Mouse (Mus musculus) heart, embryonic 10.5 days (tissue): Measurements from ENCODE around the gene Atp6v0a1. TPM values are rescaled to one million over a fixed set of nuclear protein-coding genes. Genes with fewer than 3 reads are reported as not detected.

ENCODE experiments used
- DNase-seq: peaks from one replicate; pipeline ENCODE4 v3.0.0-alpha.2; 2017; ENCODE audit warnings: low spot score
- H3K27ac ChIP-seq: fragments of 300-500 bp; sonication (generic); 2 replicates; pipeline ENCODE4 v1.5.1; 2016; ENCODE audit warnings: mild to moderate bottlenecking
- H3K27me3 ChIP-seq: fragments of 300-500 bp; sonication (generic); 2 replicates; pipeline ENCODE4 v1.6.1; 2016; ENCODE audit warnings: mild to moderate bottlenecking; ENCODE audit not compliant: poor library complexity, insufficient read depth, severe bottlenecking
- H3K36me3 ChIP-seq: fragments of 300-500 bp; sonication (generic); 2 replicates; pipeline ENCODE4 v1.6.1; 2016; ENCODE audit warnings: mild to moderate bottlenecking, moderate library complexity
- H3K4me1 ChIP-seq: fragments of 300-500 bp; sonication (generic); 2 replicates; pipeline ENCODE4 v1.6.1; 2016; ENCODE audit warnings: mild to moderate bottlenecking
- H3K4me3 ChIP-seq: fragments of 300-500 bp; sonication (generic); 2 replicates; pipeline ENCODE4 v1.5.1; 2016; ENCODE audit warnings: mild to moderate bottlenecking, moderate library complexity
- H3K9me3 ChIP-seq: fragments of 300-500 bp; sonication (generic); 2 replicates; pipeline ENCODE4 v1.6.1; 2016; ENCODE audit warnings: mild to moderate bottlenecking, moderate library complexity
- WGBS: fragments of 180-500 bp; shearing (Covaris S2); methylation state at CpG from one replicate; pipeline ENCODE4 v1.1.7; 2016; 5-methylcytosine and 5-hydroxymethylcytosine counted together
- polyA plus RNA-seq: library from polyadenylated mRNA; unstranded; fragments of >200 nt; fragmentation: Nextera tagmentation; extraction: Ambion mirVana; gene quantifications from 2 replicates; pipeline ENCODE4 v1.2.1, GENCODE M21; 2016

The Atp6v0a1 gene
- polyA plus RNA-seq, 1 experiment from 2014 or later = 54.4 TPM

GRCm38 (mm10) chr11:100969189-100969743, 40.0 kb upstream of the Atp6v0a1 start:
- H3K9me3 ChIP-seq = no peaks in the 10 kb centered on the region
- DNase-seq = no peak
- peaks cover 76% of the 10 kb centered on the region for H3K27me3 ChIP-seq
- H3K4me3 ChIP-seq = peak overlapping the region; percentile 82
- 3% methylated on average over 34 of the region's 35 CpGs for WGBS
- H3K36me3 ChIP-seq = peaks cover 22% of the 10 kb centered on the region
- H3K27ac ChIP-seq = peak overlapping the region; percentile 95
- H3K4me1 ChIP-seq = peaks cover 72% of the 10 kb centered on the region

- DNase-seq = no peak
- H3K27ac ChIP-seq = peak overlapping the region; percentile 95
- peaks cover 67% of the 10 kb centered on the region for H3K4me1 ChIP-seq
- WGBS = under 1% methylated on average over 65 of the region's 65 CpGs
- peaks cover 15% of the 10 kb centered on the region; the same call in 1 of the 2 replicates for H3K36me3 ChIP-seq
- H3K27me3 ChIP-seq = peaks cover 76% of the 10 kb centered on the region
- H3K9me3 ChIP-seq = no peaks in the 10 kb centered on the region
- H3K4me3 ChIP-seq = peak overlapping the region; percentile 82
These were observed 39.3 kb upstream of the Atp6v0a1 start for GRCm38 (mm10) chr11:100969744-100970556.

GRCm38 (mm10) chr11:100970557-100970937, 38.7 kb upstream of the Atp6v0a1 start, which contains the start of gene Cavin1:
Gene Cavin1, minus strand, starts transcription at chr11:100970887.
- peaks cover 9% of the 10 kb centered on the region; the same call in 1 of the 2 replicates for H3K36me3 ChIP-seq
- peak within 1 kb of the TSS; percentile 82 for H3K4me3 ChIP-seq
- no peaks in the 10 kb centered on the region for H3K9me3 ChIP-seq
- 0% methylated on average over 20 of the region's 20 CpGs for WGBS
- H3K27ac ChIP-seq = peak within 1 kb of the TSS; percentile 95
- peaks cover 64% of the 10 kb centered on the region for H3K4me1 ChIP-seq
- peaks cover 77% of the 10 kb centered on the region for H3K27me3 ChIP-seq
- peak; percentile 96 for DNase-seq

GRCm38 (mm10) chr11:100971455-100971854, 37.8 kb upstream of the Atp6v0a1 start:
- Histone ChIP-seq H3K4me3 (peak overlapping the region; percentile 82; the same call in 1 of the 2 replicates), H3K9me3 (no peaks in the 10 kb centered on the region), H3K36me3 (peaks cover 3% of the 10 kb centered on the region; the same call in 1 of the 2 replicates), H3K27ac (peak overlapping the region; percentile 95; the same call in 1 of the 2 replicates), H3K4me1 (peaks cover 55% of the 10 kb centered on the region), H3K27me3 (peaks cover 77% of the 10 kb centered on the region)
- no peak for DNase-seq
- WGBS = 60% methylated on average over 10 of the region's 10 CpGs

DNA sequence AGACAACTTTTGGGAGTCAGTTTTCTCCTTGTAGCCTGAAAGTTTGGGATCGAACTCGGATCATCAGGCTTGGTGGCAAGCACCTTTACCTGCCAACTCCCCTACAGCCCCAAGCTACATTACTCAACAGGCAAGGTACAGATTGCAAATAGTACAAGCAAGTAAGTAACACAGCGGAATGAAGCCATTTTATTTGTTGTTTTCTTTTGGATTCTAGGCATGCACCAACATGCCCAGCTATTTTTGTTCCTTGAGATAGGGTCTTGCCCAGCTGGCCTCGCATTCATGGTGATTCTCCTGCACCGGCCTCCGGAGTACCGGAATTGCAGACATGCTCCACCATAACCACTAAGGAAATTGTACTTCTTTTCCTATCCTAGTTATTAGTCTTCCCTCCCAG, 36.0 kb upstream of the Atp6v0a1 start:
- Histone ChIP-seq H3K36me3 (no peaks in the 10 kb centered on the region), H3K4me1 (peaks cover 41% of the 10 kb centered on the region), H3K9me3 (no peaks in the 10 kb centered on the region), H3K27ac (no peak overlapping the region), H3K27me3 (peaks cover 64% of the 10 kb centered on the region), H3K4me3 (no peak overlapping the region)
- 87% methylated on average over 7 of the region's 7 CpGs for WGBS
- DNase-seq = no peak

DNA sequence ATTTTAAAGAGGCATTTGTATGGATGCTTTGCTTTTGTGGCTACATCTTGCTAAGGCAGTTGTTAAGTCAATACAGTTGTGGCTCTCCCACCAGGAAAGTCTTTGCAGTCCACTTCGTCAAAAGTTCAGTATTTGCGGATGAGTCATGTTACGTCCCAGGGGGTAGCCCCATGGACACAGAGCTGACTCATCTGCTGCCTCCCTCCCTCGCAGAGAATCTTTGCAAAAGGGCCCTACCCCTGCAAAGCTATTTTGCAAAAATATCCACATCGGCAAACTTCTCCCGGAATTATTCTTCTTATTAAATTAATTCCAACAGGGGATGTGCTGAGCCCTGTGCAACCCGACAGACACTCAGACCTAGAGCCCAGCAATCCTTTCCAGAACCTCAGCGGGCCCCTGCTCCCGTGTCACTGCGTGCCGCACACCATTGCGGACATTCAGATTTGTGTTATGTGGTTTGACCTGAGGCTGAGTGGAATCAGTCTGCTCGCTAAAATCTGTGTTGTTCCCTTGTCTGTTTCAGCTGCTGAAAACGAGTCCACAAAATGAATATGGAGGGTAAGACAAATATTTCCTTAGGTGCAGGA, 34.8 kb upstream of the Atp6v0a1 start:
- H3K27ac ChIP-seq = no peak overlapping the region
- 69% methylated on average over 14 of the region's 14 CpGs for WGBS
- peaks cover 36% of the 10 kb centered on the region for H3K4me1 ChIP-seq
- no peaks in the 10 kb centered on the region for H3K36me3 ChIP-seq
- DNase-seq = no peak
- H3K27me3 ChIP-seq = peaks cover 52% of the 10 kb centered on the region
- H3K4me3 ChIP-seq = no peak overlapping the region
- no peaks in the 10 kb centered on the region for H3K9me3 ChIP-seq

GRCm38 (mm10) chr11:100975241-100975640, 34.0 kb upstream of the Atp6v0a1 start:
- 67% methylated on average over 7 of the region's 7 CpGs for WGBS

DNA sequence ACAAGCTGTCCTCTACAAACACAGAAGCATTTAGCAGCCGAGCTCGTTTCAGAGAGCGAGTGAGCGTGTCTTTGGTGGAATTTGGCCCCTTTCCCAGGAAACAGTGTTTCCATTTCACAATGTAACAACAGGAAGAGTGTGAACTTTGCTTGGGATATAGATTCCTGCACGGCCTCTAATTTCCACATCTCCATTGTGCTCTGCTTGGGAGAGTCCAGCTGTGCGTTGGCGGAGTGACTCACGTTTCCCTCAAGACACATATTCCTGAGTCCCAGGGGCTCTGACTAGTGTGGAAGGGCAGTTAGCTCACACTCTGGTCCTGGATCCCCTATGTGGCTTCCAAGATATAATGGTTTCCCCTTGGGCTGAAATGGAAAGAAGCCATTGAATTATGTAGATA, 29.4 kb upstream of the Atp6v0a1 start:
- H3K27me3 ChIP-seq = 0 out of 2 replicates have a peak, but pooled peaks cover 14% of the 10 kb centered on the region
- peak overlapping the region; percentile 72 for H3K27ac ChIP-seq
- peaks cover 28% of the 10 kb centered on the region for H3K4me1 ChIP-seq
- H3K9me3 ChIP-seq = no peaks in the 10 kb centered on the region
- no peak overlapping the region for H3K4me3 ChIP-seq
- WGBS = 61% methylated on average over 8 of the region's 8 CpGs
- no peaks in the 10 kb centered on the region for H3K36me3 ChIP-seq
- no peak for DNase-seq

More at GRCm38 (mm10) chr11:100975241-100975640, 34.0 kb upstream of the Atp6v0a1 start:
- Histone ChIP-seq H3K27me3 (peaks cover 44% of the 10 kb centered on the region), H3K36me3 (no peaks in the 10 kb centered on the region), H3K4me1 (peaks cover 32% of the 10 kb centered on the region), H3K9me3 (no peaks in the 10 kb centered on the region), H3K27ac (no peak overlapping the region), H3K4me3 (no peak overlapping the region)
- no peak for DNase-seq

- peaks cover 23% of the 10 kb centered on the region for H3K4me1 ChIP-seq
- no peak overlapping the region for H3K4me3 ChIP-seq
- DNase-seq = no peak
- no peaks in the 10 kb centered on the region for H3K36me3 ChIP-seq
- peak overlapping the region; percentile 60; the same call in 1 of the 2 replicates for H3K27ac ChIP-seq
- no peaks in the 10 kb centered on the region for H3K9me3 ChIP-seq
- 0 out of 2 replicates have a peak, but pooled peaks cover 9% of the 10 kb centered on the region for H3K27me3 ChIP-seq
- WGBS = 79% methylated on average over 1 of the region's 1 CpGs
These were observed 28.8 kb upstream of the Atp6v0a1 start for GRCm38 (mm10) chr11:100980438-100980837.

DNA sequence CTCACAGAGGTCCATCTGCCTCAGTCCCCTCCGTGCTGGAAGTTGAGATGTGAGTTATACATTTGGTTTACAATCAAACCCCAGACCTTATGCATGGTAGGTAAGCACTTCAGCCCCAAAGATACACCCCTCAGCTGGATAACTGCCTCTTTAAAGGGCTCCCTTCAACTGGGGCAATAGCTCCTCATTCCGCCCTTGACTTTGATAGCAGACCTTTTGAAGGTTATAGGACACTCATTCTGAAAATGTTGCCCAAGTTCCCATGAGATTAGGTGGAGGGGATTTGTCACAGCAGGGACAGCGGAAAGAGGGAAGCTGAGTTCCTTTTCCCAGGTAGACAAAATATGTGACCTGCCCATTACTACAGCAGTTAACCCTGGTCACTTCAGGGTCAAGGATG, 28.0 kb upstream of the Atp6v0a1 start:
- 61% methylated on average over 3 of the region's 3 CpGs for WGBS
- peaks cover 23% of the 10 kb centered on the region for H3K4me1 ChIP-seq
- H3K27ac ChIP-seq = no peak overlapping the region
- H3K36me3 ChIP-seq = no peaks in the 10 kb centered on the region
- no peaks in the 10 kb centered on the region for H3K9me3 ChIP-seq
- no peak overlapping the region for H3K4me3 ChIP-seq
- 0 out of 2 replicates have a peak, but pooled peaks cover 9% of the 10 kb centered on the region for H3K27me3 ChIP-seq
- DNase-seq = no peak

- H3K4me1 ChIP-seq = peaks cover 21% of the 10 kb centered on the region
- 0 out of 2 replicates have a peak, but pooled peaks cover 9% of the 10 kb centered on the region for H3K27me3 ChIP-seq
- no peak overlapping the region for H3K27ac ChIP-seq
- DNase-seq = no peak
- no peaks in the 10 kb centered on the region for H3K36me3 ChIP-seq
- H3K4me3 ChIP-seq = no peak overlapping the region
- 22% methylated on average over 8 of the region's 8 CpGs for WGBS
- no peaks in the 10 kb centered on the region for H3K9me3 ChIP-seq
These were observed 27.2 kb upstream of the Atp6v0a1 start for GRCm38 (mm10) chr11:100982087-100982486.

DNA sequence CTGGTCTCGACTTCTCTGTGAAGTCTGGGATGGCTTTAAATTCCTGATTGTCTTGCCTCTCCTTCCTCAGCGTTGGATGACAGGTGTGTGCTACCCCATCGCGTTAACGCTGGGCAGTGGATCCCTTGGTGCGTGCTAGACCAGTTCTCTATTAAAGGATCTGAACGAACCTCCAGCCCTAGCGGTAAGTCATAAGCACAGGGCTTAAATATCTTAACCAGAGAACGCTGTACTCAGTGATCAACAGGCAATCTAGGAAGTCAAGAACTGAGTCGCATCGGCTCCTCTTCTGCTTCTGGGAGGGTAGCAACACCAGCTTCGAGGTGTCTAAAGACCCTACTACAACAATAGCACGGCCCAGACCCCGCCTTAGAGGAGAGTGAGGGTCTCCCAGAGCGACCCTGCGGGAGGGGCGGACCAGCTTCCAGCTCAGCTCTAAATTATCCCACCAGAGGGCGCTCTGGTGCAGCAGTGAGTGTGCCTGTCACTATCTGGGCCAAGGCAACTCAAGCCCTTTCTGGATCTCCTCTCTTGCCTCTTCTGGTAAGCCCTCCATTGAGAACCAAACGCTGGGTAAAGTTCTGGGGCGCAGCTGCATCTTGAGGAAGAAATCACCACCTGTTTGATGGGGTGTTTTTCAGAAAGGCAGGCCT, 26.0 kb upstream of the Atp6v0a1 start:
- 0 out of 2 replicates have a peak, but pooled peaks cover 9% of the 10 kb centered on the region for H3K27me3 ChIP-seq
- 5% methylated on average over 20 of the region's 20 CpGs for WGBS
- DNase-seq = peak; percentile 91

More for the DNA sequence above, 26.0 kb upstream of the Atp6v0a1 start:
- H3K27ac ChIP-seq = peak overlapping the region; percentile 85
- H3K36me3 ChIP-seq = no peaks in the 10 kb centered on the region
- H3K4me1 ChIP-seq = peaks cover 20% of the 10 kb centered on the region
- H3K9me3 ChIP-seq = no peaks in the 10 kb centered on the region
- peak overlapping the region; percentile 57 for H3K4me3 ChIP-seq
